ENCODE assay signal across 12 mouse cellular contexts in the genomic region with DNA sequence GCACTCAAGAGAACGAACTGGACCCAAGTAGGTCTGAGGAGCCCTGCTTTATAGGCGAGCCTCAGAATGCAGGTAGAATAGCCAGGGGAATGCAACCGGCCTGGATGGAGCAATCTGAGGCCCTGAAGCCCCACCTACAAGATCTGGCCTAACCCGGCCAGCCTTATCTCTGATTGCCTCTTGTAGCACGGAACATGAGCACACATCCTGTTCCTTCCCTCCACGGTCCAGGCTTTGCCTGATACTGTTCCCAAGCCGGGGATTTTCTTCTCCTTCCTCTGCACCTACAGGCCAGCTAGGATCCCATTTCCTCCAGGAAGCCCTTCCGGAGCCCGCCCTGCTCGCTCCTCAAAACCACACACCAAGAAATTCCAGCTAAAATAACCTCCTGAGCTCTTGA. TPM values are rescaled to one million over a fixed set of nuclear protein-coding genes. Genes with fewer than 3 reads are reported as not detected.
A peak's percentile ranks its signal among the peaks of the same experiment; 100 is the strongest.
DNase-seq lines count a peak whose midpoint lies in the region; ATAC-seq and TF ChIP-seq lines count a peak whose summit lies in the region.
"Had no signal": no experiment of that assay in that cellular context is flagged by ENCODE, and none has a peak within 500 bp of the region (broad histone marks: within the 10 kb centered on the region; RNA-seq: fewer than 3 reads in every experiment).

No protein-coding gene starts in this region.

- no peaks in the 10 kb centered on the region for H3K9me3 ChIP-seq in heart, postnatal 0 days (replicated peaks; ENCODE audit: control insufficient read depth, low read length)
- H3K9me3 ChIP-seq in kidney, embryonic 16.5 days (ENCODE audit: low read length), result no peaks in the 10 kb centered on the region
- no peaks in the 10 kb centered on the region for H3K9me3 ChIP-seq in hindbrain, embryonic 13.5 days
- H3K9me3 ChIP-seq: embryonic facial prominence, embryonic 10.5 days; forebrain, embryonic 13.5 days; hindbrain, embryonic 15.5 days; midbrain, embryonic 13.5 days had no signal

- peak; percentile 85 for ATAC-seq in heart, postnatal 0 days (ENCODE audit: insufficient read depth, low read depth)
- peak; percentile 79 for ATAC-seq in kidney, embryonic 16.5 days (ENCODE audit: low FRiP score, low TSS enrichment)
- no peak for ATAC-seq in hindbrain, embryonic 13.5 days (ENCODE audit: low FRiP score)
- ATAC-seq: forebrain, embryonic 13.5 days; midbrain, embryonic 13.5 days had no signal

- TF ChIP-seq CTCF in heart, postnatal 0 days (IDR thresholded peaks at IDR 0.05; ENCODE audit: low read depth), result no peak

- 28% methylated on average over 10 of the region's 10 CpGs for WGBS in heart, postnatal 0 days
- WGBS in kidney, embryonic 16.5 days, result 43% methylated on average over 10 of the region's 10 CpGs
- 78% methylated on average over 10 of the region's 10 CpGs for WGBS in hindbrain, embryonic 13.5 days

- DNase-seq in heart, adult 11 months, result peak; percentile 96
- peak; percentile 75 for DNase-seq in heart, postnatal 0 days (ENCODE audit: low spot score)
- DNase-seq in lung, postnatal 25 days (ENCODE audit: low spot score), result peak; percentile 87
- DNase-seq in thymus, postnatal 10 days (ENCODE audit: low spot score in 2 of 2), result no peak
- no peak for DNase-seq in frontal cortex, postnatal 36 days (ENCODE audit: low spot score in 2 of 2)
- no peak for DNase-seq in frontal cortex, postnatal 14 days (ENCODE audit: low spot score in 2 of 2)

- H3K9ac ChIP-seq in heart, postnatal 0 days (replicated peaks; ENCODE audit: low read depth, low read length), result no peak overlapping the region
- 0 out of 2 replicates have a peak overlapping the region, but pooled peaks have one; percentile 14 for H3K9ac ChIP-seq in kidney, embryonic 16.5 days (replicated peaks; ENCODE audit: low read length)
- no peak overlapping the region for H3K9ac ChIP-seq in hindbrain, embryonic 13.5 days
- H3K9ac ChIP-seq: forebrain, embryonic 13.5 days; hindbrain, embryonic 15.5 days; midbrain, embryonic 13.5 days had no signal

- TF ChIP-seq EP300 in heart, postnatal 0 days (IDR thresholded peaks at IDR 0.05; ENCODE audit: low read depth), result 0 out of 2 replicates have a peak, but pooled peaks have one; percentile 24

- peaks cover 4% of the 10 kb centered on the region; the same call in 1 of the 2 replicates for H3K4me1 ChIP-seq in heart, postnatal 0 days (ENCODE audit: control insufficient read depth, insufficient read depth)
- peaks cover 5% of the 10 kb centered on the region; the same call in 1 of the 2 replicates for H3K4me1 ChIP-seq in kidney, embryonic 16.5 days (ENCODE audit: insufficient read depth, low read length)
- peaks cover 14% of the 10 kb centered on the region for H3K4me1 ChIP-seq in hindbrain, embryonic 13.5 days (replicated peaks)

- no peaks in the 10 kb centered on the region for H3K27me3 ChIP-seq in heart, postnatal 0 days (ENCODE audit: control insufficient read depth, insufficient read depth, low read length)
- no peaks in the 10 kb centered on the region for H3K27me3 ChIP-seq in kidney, embryonic 16.5 days (ENCODE audit: insufficient read depth, low read length)
- H3K27me3 ChIP-seq in hindbrain, embryonic 13.5 days, result peaks cover 18% of the 10 kb centered on the region
- H3K27me3 ChIP-seq: hindbrain, embryonic 15.5 days had no signal

- no peak overlapping the region for H3K4me2 ChIP-seq in heart, postnatal 0 days (ENCODE audit: low read depth, low read length)
- H3K4me2 ChIP-seq in kidney, embryonic 16.5 days (replicated peaks; ENCODE audit: low read depth, low read length), result no peak overlapping the region
- no peak overlapping the region for H3K4me2 ChIP-seq in hindbrain, embryonic 13.5 days
- H3K4me2 ChIP-seq: forebrain, embryonic 13.5 days; hindbrain, embryonic 15.5 days; midbrain, embryonic 13.5 days had no signal

- no peaks in the 10 kb centered on the region for H3K36me3 ChIP-seq in heart, postnatal 0 days (replicated peaks; ENCODE audit: control insufficient read depth, insufficient read depth, low read length)
- no peaks in the 10 kb centered on the region for H3K36me3 ChIP-seq in kidney, embryonic 16.5 days (ENCODE audit: insufficient read depth, low read length)
- no peaks in the 10 kb centered on the region for H3K36me3 ChIP-seq in hindbrain, embryonic 13.5 days
- H3K36me3 ChIP-seq: embryonic facial prominence, embryonic 10.5 days; hindbrain, embryonic 15.5 days; midbrain, embryonic 13.5 days had no signal

- no peak overlapping the region for H3K4me3 ChIP-seq in heart, postnatal 0 days (ENCODE audit: low read depth, low read length)
- no peak overlapping the region for H3K4me3 ChIP-seq in kidney, embryonic 16.5 days (ENCODE audit: low read length)
- no peak overlapping the region for H3K4me3 ChIP-seq in hindbrain, embryonic 13.5 days
- H3K4me3 ChIP-seq: embryonic facial prominence, embryonic 10.5 days; forebrain, embryonic 13.5 days; hindbrain, embryonic 15.5 days; midbrain, embryonic 13.5 days had no signal

- peak overlapping the region; percentile 10; the same call in 1 of the 2 replicates for H3K27ac ChIP-seq in heart, postnatal 0 days (ENCODE audit: low read depth)
- peak overlapping the region; percentile 76 for H3K27ac ChIP-seq in kidney, embryonic 16.5 days (ENCODE audit: low read length)
- no peak overlapping the region for H3K27ac ChIP-seq in hindbrain, embryonic 13.5 days
- H3K27ac ChIP-seq: embryonic facial prominence, embryonic 10.5 days; forebrain, embryonic 13.5 days; hindbrain, embryonic 15.5 days; midbrain, embryonic 13.5 days had no signal

RNA-seq across cellular contexts. Expression of a gene that starts 9.9 kb away (rescaled TPM):
- total RNA-seq in heart, postnatal 0 days (2014; rRNA removed; ENCODE audit: low replicate concordance), result not detected in 2 replicates
- polyA plus RNA-seq in heart, postnatal 0 days (2015; fragmentation: Nextera tagmentation; extraction: Ambion mirVana), result 0.04 TPM in 1 of 2 replicates, not detected in the other
- polyA plus RNA-seq in kidney, embryonic 16.5 days (2015; fragmentation: Nextera tagmentation; extraction: Ambion mirVana), result 1.0 and 1.1 TPM in 2 replicates
- polyA plus RNA-seq in hindbrain, embryonic 13.5 days (2015; fragmentation: Nextera tagmentation; extraction: Ambion mirVana), result 6.0 and 7.0 TPM in 2 replicates

RNA-seq across cellular contexts. Expression of a gene that starts 43.6 kb away (rescaled TPM):
- 3.6 and 6.0 TPM in 2 replicates for total RNA-seq in heart, postnatal 0 days (2014; rRNA removed; ENCODE audit: low replicate concordance)
- polyA plus RNA-seq in heart, postnatal 0 days (2015; fragmentation: Nextera tagmentation; extraction: Ambion mirVana), result 0.15 and 0.32 TPM in 2 replicates
- polyA plus RNA-seq in kidney, embryonic 16.5 days (2015; fragmentation: Nextera tagmentation; extraction: Ambion mirVana), result 2.3 and 2.5 TPM in 2 replicates
- polyA plus RNA-seq in hindbrain, embryonic 13.5 days (2015; fragmentation: Nextera tagmentation; extraction: Ambion mirVana), result 2.3 and 3.0 TPM in 2 replicates

Comparison
In these comparisons a context has a peak if more than half of its experiments do, and no peak if none do; other contexts are left out.
1. DNase-seq: peak in heart, adult 11 months (single experiment), heart, postnatal 0 days (single experiment) and lung, postnatal 25 days (single experiment); none in thymus, postnatal 10 days (0 of 2), frontal cortex, postnatal 36 days (0 of 2) and frontal cortex, postnatal 14 days (0 of 2).